Mouse (Mus musculus): ENCODE results near the gene S100pbp. TPM values are rescaled to one million over a fixed set of nuclear protein-coding genes. Genes with fewer than 3 reads are reported as not detected.

The S100pbp gene
- total RNA-seq (2015) (28.3 and 37.5 TPM in 2 replicates), total RNA-seq (2017) (14.1 and 22.2 TPM in 2 replicates)

DNA sequence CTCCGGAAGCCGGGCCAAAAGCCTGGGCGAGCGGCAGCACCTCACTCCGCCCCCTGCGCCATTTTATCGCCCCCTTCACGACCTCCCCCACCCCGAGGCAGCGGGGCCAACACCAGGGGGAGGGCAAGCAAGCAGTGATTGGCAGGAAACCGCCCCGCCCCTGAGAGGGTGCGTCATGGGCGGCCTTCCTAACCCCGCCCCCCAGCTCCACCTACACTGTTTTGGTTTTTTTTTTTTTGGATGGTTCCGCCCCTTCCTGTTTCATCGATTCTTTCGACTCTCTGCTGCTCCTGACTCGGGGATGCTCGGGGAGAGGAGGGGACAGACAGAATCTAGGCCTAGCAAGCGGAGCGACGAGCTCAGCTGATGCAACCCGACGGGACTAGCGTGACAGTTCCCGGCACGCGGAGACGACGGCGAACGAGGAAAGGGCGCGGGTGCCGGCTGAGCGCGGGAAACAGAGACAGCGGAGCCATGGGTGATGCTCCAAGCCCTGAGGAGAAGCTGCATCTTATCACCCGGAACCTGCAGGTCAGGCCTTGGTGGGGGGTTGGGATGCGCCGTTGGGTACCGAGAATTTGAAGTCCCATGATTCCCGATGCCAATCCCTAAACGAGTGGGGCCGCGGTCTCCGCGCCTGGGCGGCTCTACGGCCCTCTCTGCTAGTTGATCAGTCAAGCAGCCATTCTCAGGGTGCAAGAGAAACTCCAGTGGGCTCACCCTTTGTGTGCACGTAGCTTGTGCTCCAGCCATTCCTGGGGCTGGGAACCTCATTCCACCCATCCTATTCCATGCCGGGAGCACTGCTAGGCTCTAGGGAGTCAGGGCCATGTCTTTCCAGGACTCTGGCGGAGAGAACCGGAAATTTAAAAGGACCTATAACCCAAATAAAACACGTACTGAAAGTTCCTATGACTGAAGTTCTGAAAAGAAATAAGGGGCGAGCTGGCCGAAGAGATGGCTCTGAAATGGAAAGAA, at the start of gene S100pbp, which contains the start of gene Yars:
Gene S100pbp (minus strand): TSS at position 186 of the 978 bp plus-strand sequence.
Gene Yars (plus strand): TSS at position 219 of the 978 bp plus-strand sequence.
- ATAC-seq (ENCODE audit: poor library complexity, severe bottlenecking) = peak; percentile 95

DNA sequence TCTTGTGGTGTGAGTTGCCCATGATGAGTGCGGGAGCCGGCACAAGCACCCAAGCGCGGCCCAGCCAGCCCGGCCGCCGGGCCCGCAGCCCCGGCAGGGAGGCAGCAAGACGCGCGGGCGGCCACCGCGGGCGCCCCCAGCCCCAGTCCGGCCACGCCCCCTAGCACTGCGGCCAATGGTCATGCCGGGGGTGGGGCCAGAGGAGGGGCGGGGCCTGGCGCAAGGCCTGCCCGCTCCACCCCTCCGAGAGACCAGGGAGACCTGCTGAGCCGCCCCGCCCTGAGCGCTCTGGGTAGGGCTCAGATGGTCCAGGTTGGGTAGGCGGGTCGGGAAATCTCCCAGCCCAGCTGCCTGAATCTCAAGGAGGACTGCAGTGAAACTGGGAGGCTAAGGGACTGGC, 49.5 kb upstream of the S100pbp start:
- ATAC-seq (ENCODE audit: poor library complexity, severe bottlenecking) = peak; percentile 51; the same call in 1 of the 2 replicates

DNA sequence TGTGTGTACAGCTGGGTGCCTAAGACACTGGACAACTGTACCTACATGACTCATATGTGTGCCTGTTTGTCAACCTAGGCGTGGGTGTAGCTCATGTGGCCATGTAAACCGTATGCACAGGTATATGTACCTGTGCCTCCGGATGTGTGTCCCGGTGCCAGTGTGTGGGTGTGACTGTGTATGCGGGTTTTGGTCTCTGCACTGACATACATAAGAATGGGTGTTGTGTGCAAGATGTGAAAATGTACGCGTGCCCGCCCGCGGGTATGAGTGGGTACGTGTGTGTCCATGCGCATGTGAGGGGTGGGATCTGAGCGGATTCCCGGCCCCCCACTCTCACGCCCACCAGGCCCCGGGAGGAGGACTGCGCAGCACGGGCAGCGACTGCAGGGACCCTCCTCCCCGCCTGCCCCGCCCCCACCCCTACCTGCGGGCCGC, 49.1 kb upstream of the S100pbp start:
- no peak for ATAC-seq (ENCODE audit: poor library complexity, severe bottlenecking)

DNA sequence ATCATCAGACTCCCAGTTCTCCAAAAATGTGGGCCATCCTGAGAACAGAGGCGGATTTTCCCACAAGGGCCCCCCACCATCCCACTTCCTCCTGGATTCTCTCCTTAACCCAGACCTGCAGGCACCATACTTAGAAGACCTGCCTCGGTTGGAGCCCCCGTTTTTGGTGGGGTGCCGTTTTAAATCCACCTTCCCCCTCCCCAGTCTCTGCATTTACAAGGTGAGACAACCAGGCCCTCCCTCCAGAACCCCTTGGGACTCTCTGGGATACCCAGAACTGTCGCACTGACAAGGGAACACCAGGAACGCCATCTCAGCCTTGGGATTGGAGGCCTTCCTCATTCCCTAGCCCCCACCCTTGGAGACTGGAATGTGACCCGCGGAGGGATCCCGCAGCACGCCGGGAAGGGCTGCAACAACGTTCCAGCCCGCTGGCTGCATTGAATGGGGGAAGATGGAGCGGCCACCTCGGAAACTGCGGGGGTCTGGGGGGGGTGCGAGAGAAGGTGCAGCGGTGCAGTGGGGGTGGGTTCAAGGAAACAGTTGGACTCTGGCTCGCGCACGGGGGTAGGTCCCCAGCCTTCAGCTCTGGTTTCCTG, 48.4 kb upstream of the S100pbp start:
- no peak for ATAC-seq (ENCODE audit: poor library complexity, severe bottlenecking)

DNA sequence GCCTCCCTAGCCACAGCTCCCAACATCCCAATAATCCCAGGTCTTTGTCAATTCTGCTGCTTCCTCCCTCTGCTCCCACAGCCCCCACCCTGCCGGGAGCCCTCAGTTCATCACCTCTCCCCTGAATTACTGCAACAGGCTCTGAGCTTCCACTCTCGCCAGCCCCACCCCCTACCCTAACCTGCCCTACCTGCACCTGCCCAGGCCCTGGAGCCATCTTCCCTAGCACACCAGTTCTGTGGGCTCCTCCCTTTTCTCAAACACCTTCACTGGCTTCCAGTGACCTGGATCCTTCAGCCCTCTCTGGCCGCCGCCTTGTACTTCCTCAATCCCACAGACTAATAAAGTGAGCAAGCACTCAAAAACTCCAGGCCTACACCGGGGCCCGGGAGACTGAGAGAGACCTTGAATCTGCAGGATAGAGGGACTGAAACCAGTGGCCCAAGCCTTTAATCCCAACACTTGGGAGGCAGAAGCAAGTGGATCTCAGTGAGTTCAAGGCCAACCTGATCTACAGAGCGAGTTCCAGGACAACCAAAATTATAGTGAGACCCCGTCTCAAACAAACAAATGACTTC, 46.8 kb upstream of the S100pbp start:
- no peak for ATAC-seq (ENCODE audit: poor library complexity, severe bottlenecking)

DNA sequence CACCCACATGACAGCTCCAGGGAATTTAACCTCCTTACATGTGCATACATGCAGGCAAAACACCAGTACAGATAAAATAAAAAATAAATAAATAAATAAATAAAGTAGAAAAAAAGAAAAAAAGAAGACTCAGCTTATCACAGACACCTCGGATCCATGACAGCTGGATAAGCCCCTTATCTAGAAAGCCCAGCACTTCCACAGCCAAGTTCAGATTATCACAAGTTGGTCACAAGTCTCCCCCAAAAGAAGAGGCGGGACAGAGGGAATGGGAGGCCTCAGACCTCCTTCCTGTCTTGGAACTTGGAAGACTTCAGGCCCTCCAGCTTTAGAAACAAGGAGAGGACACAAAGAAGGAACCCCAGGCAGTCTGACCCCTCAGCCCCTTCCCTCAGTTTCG, 45.6 kb upstream of the S100pbp start:
- no peak for ATAC-seq (ENCODE audit: poor library complexity, severe bottlenecking)

DNA sequence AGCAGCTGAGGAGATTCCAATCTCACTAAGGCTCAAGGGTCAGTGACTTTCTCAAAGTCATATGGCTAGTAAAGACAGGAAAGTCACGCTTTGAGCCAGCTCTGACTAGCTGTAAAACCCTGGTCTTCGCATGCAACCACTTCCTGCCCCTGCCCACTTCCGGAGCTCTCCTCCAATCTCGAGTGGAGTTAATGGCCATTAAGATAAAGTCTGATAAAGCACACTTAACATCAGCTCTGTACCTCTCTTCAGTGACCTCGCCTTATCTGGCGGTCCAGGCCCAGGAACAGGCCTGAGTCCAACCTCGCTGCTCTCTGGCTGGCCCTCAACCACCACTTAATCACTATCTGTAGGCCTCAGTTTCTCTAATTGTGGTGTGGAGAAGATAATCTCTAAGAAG, 45.0 kb upstream of the S100pbp start:
- ATAC-seq (ENCODE audit: poor library complexity, severe bottlenecking) = peak; percentile 63

DNA sequence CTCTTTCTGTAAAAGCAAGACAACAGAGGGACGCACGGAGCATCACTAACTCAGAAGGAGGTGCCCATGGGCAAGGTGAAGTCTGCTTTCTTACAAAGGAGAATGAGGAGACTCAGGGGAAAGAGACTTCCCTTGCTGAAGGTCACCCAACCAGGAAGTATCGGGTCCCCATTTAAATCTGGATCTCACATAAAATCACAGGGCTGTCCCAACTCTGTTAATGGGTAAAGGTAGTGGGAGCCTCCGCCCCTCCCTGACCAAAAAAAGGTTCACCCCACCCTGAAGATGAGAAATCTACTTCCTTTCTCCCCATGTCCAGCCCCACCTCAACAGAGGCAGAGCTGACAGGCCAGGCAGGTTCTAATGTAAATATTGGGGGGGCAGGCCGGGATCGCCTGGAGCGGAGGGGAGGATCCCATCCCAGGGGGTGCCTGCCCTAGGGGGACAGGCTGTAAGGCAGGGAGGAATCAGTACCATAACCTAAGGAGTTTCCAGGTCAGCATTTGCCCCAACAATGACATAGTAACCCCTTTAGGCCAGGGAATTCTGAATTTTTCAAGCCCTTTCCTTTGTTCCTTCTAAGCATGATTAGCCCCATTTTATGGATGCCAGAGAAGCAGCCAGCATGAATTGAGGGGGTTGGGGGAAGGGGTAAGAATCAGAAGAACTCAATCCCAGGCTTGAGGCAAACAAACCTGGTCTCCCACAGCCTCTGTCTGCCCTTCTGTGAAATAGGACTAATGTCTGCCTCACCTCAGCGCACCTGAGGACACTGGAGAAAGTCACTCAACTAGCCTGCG, 43.2 kb upstream of the S100pbp start:
- no peak for ATAC-seq (ENCODE audit: poor library complexity, severe bottlenecking)

DNA sequence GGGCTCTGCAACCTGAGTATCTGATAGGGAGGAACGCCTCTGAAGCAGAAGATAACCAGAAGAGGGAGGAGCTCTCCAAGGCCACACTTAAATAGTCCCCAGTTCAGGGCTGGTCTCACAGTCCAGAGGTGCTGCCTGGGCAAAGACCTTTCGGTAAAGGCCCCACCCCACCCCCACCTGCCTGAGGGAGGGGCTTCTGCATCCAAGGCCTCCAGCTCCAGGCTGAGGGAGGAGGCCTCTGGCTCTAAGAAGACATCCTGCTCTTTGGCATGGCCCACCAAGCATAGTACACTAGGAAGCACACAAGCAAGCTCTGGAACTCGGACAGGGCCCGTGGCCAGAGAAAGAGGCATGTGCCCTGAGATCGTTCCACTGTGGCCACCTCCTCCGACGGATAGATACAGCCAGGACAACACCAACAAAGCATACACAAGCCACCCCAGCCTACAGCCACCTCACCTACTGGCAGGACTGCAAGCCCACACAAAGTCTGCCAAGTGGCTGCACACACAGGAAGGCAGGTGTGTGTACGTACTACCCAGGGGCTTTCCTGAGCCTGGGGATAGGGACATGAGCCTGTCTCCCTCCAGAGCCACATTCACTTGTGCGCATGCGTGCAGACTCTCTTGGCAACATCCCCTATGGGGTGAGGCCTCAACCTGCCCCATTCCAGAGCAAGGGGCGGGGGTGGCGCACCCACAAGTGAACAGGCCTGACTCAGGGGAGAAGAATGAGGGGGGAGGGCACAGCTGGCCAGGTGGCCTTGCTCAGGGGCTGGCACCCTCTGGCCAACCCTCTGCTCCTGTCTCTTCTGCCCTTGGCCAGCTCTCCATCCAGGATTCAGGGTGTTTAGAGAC, 42.3 kb upstream of the S100pbp start:
- no peak for ATAC-seq (ENCODE audit: poor library complexity, severe bottlenecking)

DNA sequence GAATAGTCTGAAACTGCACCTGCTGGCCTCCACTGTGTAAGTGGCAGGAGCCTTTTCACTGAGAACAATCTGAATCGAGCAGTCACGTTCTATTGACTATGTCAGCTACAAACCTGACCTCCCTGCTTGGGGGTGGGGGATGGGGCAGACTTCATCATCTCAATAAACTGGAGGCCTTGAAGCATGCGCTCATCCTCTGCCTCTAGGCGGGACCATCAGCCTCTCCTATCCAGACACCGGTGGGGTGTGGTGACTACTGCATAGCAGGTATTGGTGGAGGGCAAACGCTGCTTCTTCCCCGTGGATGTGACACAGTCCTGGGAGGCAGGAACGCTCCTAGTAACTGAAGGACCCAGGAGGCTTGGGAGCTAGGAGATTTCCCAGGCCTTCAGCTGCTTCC, 41.4 kb upstream of the S100pbp start:
- no peak for ATAC-seq (ENCODE audit: poor library complexity, severe bottlenecking)

DNA sequence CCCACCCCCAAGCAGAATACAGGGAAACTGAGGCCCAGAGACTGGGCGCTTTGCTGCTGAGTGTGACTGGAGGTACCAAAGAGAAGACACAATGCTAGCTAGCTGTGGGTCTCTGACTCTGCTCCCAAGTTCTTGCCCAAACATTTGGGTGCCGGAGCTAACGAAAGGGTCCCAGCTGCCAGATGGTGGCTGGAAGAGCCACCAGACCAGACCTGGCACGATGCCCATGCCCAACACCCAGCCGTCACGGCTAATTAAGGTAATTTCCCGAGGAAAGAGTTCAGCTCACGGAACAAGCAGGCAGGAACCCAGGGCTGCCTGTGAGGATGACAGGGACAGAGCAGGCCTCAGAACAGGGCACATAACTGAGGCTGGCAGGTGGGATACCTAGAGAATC, 38.5 kb upstream of the S100pbp start:
- ATAC-seq (ENCODE audit: poor library complexity, severe bottlenecking) = no peak

DNA sequence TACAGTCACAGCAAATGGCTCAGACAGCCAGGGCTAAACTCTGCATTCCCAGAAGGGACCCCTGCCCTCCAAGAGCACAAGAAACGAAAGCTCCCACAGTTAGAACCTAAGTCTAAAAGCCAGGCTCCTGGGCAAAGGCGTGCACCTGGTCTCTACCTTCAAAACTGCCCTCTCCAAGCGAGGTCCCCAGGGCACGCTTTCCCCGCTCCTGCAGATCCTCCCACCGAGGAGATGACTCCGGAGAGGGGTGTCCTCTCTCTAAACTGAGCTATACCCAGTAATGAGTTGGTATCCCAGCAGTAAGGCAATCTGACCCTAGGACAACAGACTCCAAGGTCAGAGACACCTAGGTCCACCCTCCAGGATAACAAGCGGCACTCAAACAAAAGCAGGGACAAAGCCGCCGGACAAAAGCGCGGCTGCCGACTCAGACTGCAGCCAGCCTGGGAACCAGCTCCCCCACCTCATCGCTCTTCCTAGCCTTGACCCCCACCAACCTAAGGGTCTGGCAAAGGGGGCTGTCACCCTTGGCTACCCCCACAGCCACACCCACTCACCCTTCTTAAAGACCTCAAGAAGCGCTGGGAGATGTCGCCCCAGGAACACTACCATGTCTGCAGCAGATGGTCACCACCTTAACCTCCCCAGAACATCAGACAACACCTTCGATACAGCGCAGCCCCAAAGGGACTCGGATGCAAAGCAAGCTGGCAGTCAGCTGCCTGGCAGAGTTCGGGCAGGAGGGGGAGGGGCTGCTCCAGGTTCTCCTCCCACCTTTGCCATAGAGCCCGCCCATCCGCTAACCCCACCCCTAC, 37.9 kb upstream of the S100pbp start:
- ATAC-seq (ENCODE audit: poor library complexity, severe bottlenecking) = no peak

DNA sequence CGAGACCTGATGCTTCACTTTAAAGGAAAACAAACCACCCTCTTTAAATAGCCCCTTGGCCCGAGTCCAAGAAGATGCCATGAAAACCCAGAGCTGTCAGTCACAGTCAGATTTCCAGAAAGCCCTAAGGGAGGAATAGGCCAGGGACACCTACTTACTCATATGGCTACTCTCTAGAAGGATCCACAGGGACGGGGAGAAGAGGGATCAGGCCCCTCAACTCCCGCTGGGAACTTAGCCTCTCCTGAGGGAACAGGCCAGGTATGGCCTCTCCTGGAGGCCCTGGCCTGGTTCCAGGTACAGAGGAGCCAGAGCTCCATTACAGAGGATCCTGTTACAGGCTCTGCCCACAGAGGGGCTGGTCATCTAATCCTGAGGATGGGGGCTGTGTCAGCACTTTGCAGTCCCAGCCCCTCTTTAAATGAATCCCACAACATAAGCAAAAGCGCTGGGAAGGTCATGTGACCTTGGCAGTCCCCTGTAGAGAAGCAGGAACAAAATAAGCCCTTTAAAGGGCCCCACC, 37.0 kb upstream of the S100pbp start:
- no peak for ATAC-seq (ENCODE audit: poor library complexity, severe bottlenecking)

DNA sequence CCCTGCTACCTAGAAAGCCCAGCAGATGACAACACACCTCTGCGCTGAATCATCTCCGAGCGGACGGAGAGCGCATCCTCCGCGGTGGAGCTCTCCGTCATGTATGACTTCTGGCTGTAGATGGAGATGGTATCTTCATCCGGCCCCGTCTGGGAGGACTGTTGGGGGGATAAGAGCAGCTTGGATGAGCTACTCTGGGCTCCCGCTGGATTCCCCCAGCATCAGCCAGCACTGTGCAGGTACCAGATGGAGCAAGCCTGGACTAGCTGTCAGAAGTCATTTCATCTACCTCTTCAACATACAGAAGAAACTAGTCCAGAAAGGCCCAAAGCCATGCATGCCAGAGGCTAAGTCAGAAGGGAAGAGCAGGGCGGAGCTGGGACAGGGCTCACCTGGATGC, 35.8 kb upstream of the S100pbp start:
- no peak for ATAC-seq (ENCODE audit: poor library complexity, severe bottlenecking)

DNA sequence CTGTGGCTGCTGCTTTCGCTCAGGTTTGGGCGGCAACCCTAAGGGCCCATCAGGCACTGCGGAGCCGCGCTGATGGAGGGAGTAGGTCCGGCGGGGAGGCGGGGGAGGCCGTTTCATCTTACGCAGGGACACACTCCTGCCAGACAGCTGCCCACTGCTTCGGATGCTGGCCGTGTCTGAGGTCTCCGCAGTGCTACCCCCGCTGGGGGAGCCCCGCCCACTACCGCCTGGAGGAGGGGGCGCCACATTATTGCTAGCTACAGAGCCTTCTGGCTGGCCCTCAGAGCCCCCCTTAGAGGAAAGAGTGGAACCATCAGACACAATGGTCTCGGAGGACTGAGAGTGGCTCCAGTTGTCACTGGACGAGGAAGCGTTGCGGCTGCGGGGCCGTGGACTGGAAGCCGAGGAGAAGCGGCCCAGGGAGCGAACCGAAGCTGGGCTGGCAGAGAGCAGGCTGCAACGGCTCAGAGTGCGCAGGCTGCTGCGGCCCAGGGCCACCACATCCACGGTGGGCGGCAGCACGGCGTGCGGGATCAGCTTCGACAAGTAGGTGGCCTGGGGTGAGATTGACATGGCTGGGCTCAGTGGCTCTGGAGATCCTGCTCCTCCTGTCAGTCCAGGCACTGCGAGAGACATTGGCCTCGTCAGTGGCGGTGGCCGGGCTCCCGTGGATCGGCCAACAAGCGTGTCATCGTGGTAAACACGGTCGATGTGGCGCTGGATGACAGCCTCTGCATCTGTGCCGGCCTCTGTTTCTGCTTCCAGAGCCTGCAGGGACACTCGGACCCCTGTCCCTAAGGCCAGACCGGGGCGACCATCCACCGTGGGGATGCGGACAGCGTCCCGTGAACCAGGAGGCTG, 34.1 kb upstream of the S100pbp start:
- no peak for ATAC-seq (ENCODE audit: poor library complexity, severe bottlenecking)

DNA sequence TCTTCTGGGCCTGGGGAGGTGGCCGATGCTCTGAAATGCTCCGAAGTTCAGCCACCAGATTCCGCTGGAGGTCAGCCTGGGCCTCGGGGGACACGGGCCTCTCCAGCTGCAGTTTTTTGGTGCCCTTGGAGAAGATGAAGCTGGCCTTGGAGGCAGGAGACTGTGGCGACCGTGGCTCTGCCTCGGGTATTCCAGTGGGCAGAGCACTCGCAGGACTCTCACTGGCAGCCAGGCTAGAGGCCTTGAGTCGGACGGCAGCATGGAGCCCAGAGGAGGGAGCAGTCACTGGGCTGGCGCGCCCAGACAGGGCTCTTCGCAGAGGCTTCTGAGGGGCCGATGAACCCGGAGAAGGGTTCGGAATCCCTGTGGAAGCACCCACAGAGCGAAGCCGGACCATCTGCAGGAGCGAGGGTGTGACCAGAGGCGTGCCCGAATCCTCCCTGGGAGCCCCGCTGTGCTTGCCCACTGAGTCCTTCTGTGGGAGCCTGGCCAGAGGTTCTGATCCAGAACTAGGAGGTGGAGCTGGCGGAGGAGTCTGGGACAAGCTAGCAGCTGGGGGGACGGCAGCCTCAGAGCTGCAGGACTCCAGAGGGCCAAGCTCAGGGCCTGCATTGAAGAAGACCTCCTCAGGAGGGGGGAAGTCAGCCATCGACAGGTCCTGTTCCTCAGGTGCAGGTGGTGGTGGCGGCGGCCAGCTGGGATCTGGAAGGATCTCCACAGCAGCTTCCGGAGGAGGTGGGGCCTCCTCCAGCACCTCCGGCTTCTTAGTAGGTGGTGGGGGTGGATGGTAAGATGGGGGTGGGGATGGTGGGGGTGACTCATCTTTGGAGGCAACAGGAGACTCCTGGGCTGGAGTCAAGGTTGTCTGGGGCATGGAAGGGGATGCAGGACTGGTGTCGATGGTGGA, 32.7 kb upstream of the S100pbp start:
- no peak for ATAC-seq (ENCODE audit: poor library complexity, severe bottlenecking)
